Mouse (Mus musculus): ENCODE measurements around the gene Inka1.
A peak's percentile ranks its signal among the peaks of the same experiment; 100 is the strongest.

The Inka1 gene

GRCm38 (mm10) chr9:107984052-107984753 lies 1.5 kb downstream of the Inka1 start:
- DNase-seq (ENCODE audit: low spot score in 2 of 2): peak; percentile 49 to 62

GRCm38 (mm10) chr9:107983421-107983890 lies 2.2 kb downstream of the Inka1 start:
- peak in 1 of 2 experiments; percentile 67 for DNase-seq (ENCODE audit: low spot score in 2 of 2)

GRCm38 (mm10) chr9:107982681-107983346 lies 2.9 kb downstream of the Inka1 start, which contains the start of gene Gm20661:
TSS of gene Gm20661 (plus strand) at chr9:107983058.
- DNase-seq (ENCODE audit: low spot score in 2 of 2): peak; percentile 68 to 83

GRCm38 (mm10) chr9:107981684-107982605 lies 3.7 kb downstream of the Inka1 start:
- DNase-seq (ENCODE audit: low spot score in 2 of 2): peak; percentile 39 to 53

- no peak for DNase-seq (ENCODE audit: low spot score in 2 of 2)
Measured at GRCm38 (mm10) chr9:107978815-107979214, 6.9 kb downstream of the Inka1 start.

- peak; percentile 65 to 73 for DNase-seq (ENCODE audit: low spot score in 2 of 2)
Measured at GRCm38 (mm10) chr9:107975399-107976386, 10.0 kb downstream of the Inka1 start, which contains the start of gene Uba7. TSS of gene Uba7 (plus strand) at chr9:107975505.

- peak; percentile 56 to 58 for DNase-seq (ENCODE audit: low spot score in 2 of 2)
Measured at GRCm38 (mm10) chr9:107974491-107975171, 11.0 kb downstream of the Inka1 start.

- DNase-seq (ENCODE audit: low spot score in 2 of 2): peak; percentile 61 to 78
Measured at GRCm38 (mm10) chr9:107971690-107972541, 13.8 kb downstream of the Inka1 start.

GRCm38 (mm10) chr9:107970311-107970710 lies 15.4 kb downstream of the Inka1 start:
- no peak for DNase-seq (ENCODE audit: low spot score in 2 of 2)

GRCm38 (mm10) chr9:107968531-107968930 lies 17.1 kb downstream of the Inka1 start:
- no peak for DNase-seq (ENCODE audit: low spot score in 2 of 2)

- DNase-seq (ENCODE audit: low spot score in 2 of 2): no peak
Measured at GRCm38 (mm10) chr9:107967437-107967836, 18.2 kb downstream of the Inka1 start.

- no peak for DNase-seq (ENCODE audit: low spot score in 2 of 2)
Measured at GRCm38 (mm10) chr9:107966676-107967075, 19.0 kb downstream of the Inka1 start.

- peak in 1 of 2 experiments; percentile 13 for DNase-seq (ENCODE audit: low spot score in 2 of 2)
Measured at GRCm38 (mm10) chr9:107964681-107965080, 21.0 kb downstream of the Inka1 start.

GRCm38 (mm10) chr9:107963700-107964099 lies 22.0 kb downstream of the Inka1 start:
- peak; percentile 82 to 91 for DNase-seq (ENCODE audit: low spot score in 2 of 2)

- no peak for DNase-seq (ENCODE audit: low spot score in 2 of 2)
Measured at GRCm38 (mm10) chr9:107962916-107963315, 22.8 kb downstream of the Inka1 start.

- no peak for DNase-seq (ENCODE audit: low spot score in 2 of 2)
Measured at GRCm38 (mm10) chr9:107961881-107962280, 23.8 kb downstream of the Inka1 start.

GRCm38 (mm10) chr9:107961351-107961762 lies 24.3 kb downstream of the Inka1 start:
- DNase-seq (ENCODE audit: low spot score in 2 of 2): no peak

GRCm38 (mm10) chr9:107960928-107961327 lies 24.8 kb downstream of the Inka1 start:
- DNase-seq (ENCODE audit: low spot score in 2 of 2): peak in 1 of 2 experiments; percentile 39

- no peak for DNase-seq (ENCODE audit: low spot score in 2 of 2)
Measured at GRCm38 (mm10) chr9:107959896-107960295, 25.8 kb downstream of the Inka1 start.

Data from spleen, postnatal 10 days (tissue).